Mouse (Mus musculus): ENCODE measurements around the gene Zfp799.
"Not testable (repeated sequence)": the region's sequence is repeated elsewhere in the genome, so short reads cannot be mapped to it uniquely, and the experiment has no call there.

The Zfp799 gene

DNA sequence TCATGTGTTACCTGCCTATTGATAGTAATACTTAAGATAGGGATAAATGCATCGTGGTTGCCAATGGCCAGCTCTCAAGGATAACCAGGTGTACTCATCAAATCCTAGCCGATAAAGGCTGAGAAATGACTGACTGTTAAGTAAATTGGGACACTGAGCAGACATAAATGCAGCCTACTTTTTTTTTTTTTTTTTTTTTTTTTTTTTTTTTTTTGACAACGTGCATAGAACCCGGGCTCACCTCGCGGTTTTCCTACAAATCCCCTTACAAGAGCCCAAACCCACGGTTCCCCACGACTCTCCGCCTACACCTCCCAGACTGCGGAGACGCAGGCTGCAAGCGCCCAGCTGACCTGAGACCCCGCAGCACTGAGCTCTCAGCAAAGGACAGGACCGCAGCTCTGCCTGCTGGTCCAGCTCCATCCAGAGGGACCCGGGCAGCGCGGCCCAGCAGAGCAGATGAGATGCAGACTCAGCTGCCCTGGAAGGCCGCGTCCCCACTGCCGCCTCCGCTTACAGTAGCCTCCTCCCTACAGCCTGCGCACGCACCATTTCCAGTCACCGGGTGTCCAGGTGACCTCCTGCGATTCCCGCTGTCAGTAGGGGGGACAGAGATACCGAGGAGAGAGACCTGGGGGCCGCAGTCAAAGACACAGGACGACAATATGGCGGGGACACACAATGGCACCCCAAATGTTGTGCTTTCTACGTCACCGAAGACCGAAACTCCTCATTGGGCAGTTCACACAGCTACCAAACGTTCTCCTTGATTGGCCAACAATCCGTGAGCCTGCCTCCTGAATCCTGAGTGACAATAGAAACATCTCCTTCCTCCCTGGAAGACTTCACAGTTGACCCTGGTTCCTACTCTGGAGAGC, at the start of gene Zfp799:
TSS of gene Zfp799 (minus strand) at position 722 of the 878 bp plus-strand sequence.
- DNase-seq = peak; percentile 74 to 76

DNA sequence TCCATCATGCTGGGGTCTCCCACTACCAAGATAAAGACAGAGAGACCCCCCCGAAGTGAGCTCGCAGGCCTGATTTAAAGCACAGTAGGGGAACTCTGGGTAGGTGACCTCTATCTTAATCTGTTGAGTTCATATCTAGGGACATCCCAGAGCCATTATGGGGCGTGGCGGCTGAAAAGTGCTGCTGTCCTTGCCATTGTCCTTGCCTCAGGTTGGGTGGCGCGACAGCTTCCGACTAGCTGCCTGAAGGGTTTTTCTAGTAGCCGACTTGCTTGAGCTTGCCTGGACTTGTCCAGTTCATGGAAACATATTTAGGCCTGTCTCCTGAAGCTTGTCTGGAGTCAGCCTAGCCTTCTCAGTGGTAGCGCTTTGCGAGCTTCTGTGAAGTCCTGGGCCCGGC, 48.7 kb upstream of the Zfp799 start:
- no peak for DNase-seq

- no peak for DNase-seq
These were observed 47.6 kb upstream of the Zfp799 start for GRCm38 (mm10) chr17:32877471-32878171.

GRCm38 (mm10) chr17:32872696-32873095, 42.6 kb upstream of the Zfp799 start:
- DNase-seq = no peak

- DNase-seq = no peak
These were observed 42.0 kb upstream of the Zfp799 start for GRCm38 (mm10) chr17:32872091-32872490.

DNA sequence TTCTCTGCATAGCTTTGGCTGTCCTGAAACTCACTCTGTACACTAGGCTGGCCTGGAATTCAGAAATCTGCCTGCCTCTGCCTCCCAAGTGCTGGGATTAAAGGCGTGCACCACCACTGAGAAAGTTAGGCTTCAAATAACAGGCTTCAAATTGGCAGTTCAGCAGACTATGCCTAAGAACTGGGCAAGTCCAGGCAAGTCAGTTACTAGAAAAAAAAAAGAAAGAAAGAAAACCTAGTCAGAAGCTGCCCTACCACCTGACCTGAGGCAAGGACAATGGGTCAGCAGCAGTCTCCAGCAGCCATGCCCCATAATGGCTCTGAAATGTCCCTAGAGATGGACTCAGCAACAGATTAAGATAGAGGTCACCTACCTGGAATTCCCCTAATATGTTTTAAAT, 41.4 kb upstream of the Zfp799 start:
- no peak for DNase-seq

- DNase-seq = not testable (repeated sequence)
These were observed 37.2 kb upstream of the Zfp799 start for GRCm38 (mm10) chr17:32867266-32867665.

DNA sequence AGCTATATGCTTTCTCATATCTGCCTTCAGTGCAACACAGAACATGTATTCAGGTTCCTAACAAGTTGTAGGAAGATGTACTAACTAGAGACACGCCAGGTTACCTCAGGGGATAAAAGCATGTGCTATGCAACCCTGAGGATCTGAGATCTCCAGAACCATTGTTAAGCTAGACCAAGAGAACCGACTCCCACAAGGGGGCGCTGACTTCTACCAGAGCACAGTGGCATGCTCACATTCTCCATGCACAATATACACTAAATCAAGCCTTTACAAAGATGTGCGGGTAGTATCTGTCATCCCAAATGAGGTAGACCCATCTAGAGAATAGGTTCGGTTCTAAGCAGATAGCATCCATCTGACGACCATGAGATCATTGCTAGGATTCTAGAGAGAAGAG, 26.7 kb upstream of the Zfp799 start:
- not testable (repeated sequence) for DNase-seq

- DNase-seq = no peak
These were observed 21.5 kb upstream of the Zfp799 start for GRCm38 (mm10) chr17:32851581-32851980.

- no peak for DNase-seq
These were observed 11.3 kb upstream of the Zfp799 start for GRCm38 (mm10) chr17:32841388-32841787.

DNA sequence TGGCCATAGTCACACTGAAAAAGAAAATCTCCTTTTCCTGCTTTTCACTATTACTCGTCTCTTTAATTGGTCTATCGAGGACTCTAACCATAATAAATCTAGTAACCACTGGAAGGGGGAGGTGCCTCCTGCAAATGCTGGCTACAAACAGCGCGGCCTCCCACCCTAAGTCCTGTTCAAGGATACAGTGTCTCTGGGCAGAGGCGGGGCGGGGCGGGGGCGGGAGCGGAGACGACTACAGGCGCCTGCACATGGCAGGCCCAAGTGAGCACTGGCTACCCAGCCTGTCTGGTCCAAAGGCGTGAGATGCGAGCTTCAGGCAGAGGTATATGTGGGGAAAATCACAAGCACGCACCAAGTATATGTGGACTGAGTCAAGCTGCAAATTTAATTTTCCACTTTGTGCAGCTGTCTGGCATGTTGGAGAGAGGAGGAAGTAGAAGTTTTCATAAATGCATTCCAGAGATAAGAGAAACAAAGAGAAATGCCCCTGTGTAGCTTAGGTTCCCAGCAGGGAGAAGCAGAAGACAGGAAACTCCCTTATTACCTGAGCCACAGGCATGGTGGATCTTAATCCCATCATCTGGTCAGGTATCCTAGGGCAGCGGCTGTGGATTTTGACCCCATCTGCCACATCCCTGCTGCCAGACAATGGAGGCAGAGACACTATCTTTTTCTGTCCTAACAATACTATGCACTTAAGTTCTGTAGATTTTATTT, 9.2 kb upstream of the Zfp799 start:
- no peak for DNase-seq

GRCm38 (mm10) chr17:32830418-32830782, 339 bp upstream of the Zfp799 start:
- DNase-seq = no peak

GRCm38 (mm10) chr17:32816074-32816784, 13.8 kb downstream of the Zfp799 start:
- no peak for DNase-seq

DNA sequence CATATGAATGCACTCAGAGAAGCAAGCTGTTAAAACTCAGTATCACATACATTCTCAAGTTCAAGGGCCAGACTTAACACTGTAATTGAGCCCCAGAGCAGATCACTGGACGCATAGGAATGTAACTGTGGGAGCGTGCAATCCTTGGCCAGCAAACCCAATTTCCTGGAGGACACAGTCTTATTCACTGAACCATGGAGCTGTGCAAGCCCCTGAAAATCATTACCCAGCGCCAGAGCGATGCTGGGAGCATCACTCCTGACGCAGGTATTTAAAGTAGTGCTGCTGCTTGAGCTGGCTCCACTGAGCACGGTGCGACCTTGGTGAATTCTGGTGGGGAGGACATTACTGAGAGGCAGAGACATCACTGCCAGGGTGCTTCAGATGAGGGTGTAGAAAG, 15.9 kb downstream of the Zfp799 start:
- DNase-seq = peak; percentile 52 to 61

DNA sequence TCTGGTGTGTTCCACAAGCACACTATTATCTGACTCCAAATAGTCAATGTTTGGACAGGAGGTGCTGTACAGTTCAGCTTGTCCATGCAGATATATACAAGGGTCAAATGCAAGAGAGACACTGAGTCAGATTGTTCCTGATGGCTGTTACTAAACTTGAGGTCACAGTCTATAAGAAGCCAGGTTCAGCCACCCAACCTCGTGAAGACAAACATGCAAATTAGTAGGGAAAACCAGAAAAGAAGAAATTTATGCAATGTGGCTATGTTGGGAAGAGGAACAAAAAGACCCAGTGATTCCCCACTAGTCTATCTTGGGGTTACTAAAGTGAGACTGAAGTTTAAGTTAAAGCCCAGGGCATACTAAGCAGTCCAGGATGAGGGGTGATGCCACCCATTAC, 19.4 kb downstream of the Zfp799 start:
- no peak for DNase-seq

DNA sequence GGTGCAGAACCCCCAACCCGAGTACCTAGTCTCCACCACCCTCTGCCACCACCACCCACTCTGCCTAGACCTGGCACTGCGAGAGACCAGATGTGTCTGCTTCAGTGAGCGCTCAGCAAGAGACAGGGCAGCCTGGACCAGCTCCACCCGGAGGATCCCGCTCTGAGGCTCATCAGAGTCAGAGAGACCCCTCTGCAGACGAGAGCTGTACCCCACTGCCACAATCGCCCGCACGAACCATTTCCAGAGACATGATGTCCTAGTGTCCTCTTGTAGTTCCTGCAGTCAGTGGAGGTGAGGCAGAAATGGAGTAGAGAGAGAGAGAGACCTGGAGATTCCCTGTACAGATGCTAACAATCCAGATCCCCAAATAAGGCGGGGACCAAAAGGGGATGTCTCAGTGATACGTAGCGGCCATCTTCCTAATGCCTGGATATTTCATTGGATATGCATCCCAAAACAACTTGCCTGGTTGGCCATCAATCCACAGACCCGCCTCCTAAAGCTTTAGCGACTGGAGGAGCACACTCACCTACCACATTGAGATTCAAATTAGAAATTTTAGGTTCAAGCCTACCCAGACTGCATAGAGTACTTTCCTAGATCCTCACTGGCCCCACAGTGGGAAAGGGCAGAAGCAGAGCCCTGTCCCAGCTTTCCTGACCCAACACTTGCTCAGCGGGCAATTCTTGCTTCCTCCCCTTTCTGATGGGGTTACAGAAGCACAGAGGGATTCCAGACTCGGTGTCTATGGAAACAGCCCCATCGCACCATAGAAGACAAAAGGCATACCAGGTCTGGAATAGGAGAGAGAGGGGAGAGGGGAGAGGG, 20.3 kb downstream of the Zfp799 start, which contains the start of gene Zfp811:
TSS of gene Zfp811 (minus strand) at position 388 of the 831 bp plus-strand sequence.
- no peak for DNase-seq

DNA sequence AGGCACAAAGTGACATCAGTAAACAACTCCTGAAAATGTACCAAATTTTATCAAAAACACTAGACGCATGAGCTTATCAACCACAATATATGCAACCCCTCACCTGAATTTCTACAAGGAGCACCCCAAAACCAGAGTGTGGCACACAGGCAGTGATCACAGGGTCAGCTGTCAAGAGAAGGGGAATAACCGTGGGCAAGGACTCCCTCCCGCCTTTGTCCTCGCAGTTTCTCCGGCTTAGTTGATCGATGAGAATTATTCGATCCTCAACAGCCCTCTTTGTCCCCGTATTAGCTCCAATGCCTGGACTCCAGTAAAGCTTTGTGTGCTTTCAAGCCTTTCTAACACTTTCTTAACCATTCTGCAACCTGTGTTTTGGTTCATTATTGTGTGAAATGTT, 21.1 kb downstream of the Zfp799 start:
- DNase-seq = no peak

- no peak for DNase-seq
These were observed 40.8 kb downstream of the Zfp799 start for GRCm38 (mm10) chr17:32789244-32789643.

DNA sequence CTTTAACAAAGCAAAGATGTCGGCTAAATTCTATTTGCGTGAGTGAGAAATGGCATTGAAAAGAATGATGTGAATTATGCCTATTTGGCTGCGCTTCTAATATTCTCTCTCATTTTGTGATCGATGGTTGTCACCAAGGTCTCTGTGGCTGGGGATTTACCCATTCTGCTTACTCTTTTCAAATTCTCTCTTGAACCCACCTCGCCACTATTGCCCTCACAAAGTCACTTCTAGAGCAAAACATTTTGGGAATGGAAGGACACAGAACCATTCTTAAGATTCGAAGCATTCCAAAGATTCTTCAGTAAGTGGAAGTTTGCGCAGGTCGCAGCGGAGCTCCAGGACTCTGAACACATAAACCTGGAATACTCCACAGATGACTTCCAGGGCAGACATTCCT, 41.5 kb downstream of the Zfp799 start:
- DNase-seq = no peak

- DNase-seq = peak; percentile 93 to 94
These were observed 41.9 kb downstream of the Zfp799 start, which contains the start of gene Zfp871 for GRCm38 (mm10) chr17:32788094-32788559. Zfp871 (minus strand) TSS chr17:32788287.

GRCm38 (mm10) chr17:32787436-32788093, 42.5 kb downstream of the Zfp799 start:
- peak; percentile 55 to 65 for DNase-seq
